In the genomic region with DNA sequence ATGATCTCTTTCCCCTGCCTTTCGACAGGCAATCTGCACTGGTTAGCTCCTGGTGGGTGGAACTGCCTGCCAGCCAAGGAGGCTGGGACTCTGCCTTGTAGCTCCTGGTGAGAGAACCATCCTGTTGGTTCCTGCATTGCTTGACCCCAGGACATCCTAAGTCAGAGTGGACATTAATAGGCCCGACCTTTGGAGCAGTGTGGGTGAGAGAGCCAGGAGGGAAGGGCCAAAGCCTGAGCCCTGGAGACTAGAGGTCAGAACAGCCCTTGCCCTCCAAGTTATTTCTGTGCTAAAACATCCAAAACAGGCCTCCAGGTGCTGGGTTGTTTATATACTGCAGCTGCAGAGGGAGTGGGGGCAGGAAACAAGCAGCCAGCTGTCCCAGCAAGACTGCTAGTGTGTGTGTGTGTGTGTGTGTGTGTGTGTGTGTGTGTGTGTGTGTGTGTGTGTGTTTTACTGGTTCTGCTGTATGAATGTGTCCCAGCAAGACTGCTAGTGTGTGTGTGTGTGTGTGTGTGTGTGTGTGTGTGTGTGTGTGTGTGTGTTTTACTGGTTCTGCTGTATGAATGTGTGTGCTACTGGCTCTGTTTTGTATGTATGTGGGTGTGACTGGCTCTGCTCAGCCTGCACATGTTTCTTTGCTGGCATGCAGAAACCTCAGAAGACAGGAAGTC, we compare ENCODE assay signal across 8 mouse cellular contexts. TPM values are rescaled to one million over a fixed set of nuclear protein-coding genes. Genes with fewer than 3 reads are reported as not detected.
DNase-seq lines count a peak whose midpoint lies in the region; ATAC-seq and TF ChIP-seq lines count a peak whose summit lies in the region.

No protein-coding gene starts in this region.

- no peaks in the 10 kb centered on the region for H3K9me3 ChIP-seq in liver, embryonic 13.5 days (replicated peaks)

- H3K4me1 ChIP-seq in lung, adult 2 months (ENCODE audit: control insufficient read depth, insufficient read depth, low read length): 0 out of 2 replicates have a peak, but pooled peaks cover 2% of the 10 kb centered on the region
- H3K4me1 ChIP-seq in liver, embryonic 13.5 days (replicated peaks): peaks cover 22% of the 10 kb centered on the region

- no peaks in the 10 kb centered on the region for H3K27me3 ChIP-seq in liver, embryonic 13.5 days

- H3K27ac ChIP-seq in liver, embryonic 13.5 days: peak overlapping the region; percentile 3; the same call in 1 of the 2 replicates

- peak; percentile 91 for ATAC-seq in inflammation-experienced regulatory T-cells, adult 6 months
- ATAC-seq in liver, embryonic 13.5 days (ENCODE audit: low read depth): peak; percentile 67

- H3K36me3 ChIP-seq in liver, embryonic 13.5 days: no peaks in the 10 kb centered on the region

- peak; percentile 31 to 42 for DNase-seq in lung, adult 18-20 months
- DNase-seq in lung, adult 2 months: no peak
- DNase-seq in embryo, embryonic 10.5 days (ENCODE audit: low spot score): peak; percentile 74
- DNase-seq in liver, embryonic 13.5 days: no peak
- peak; percentile 83 to 86 for DNase-seq in spleen, postnatal 36 days (ENCODE audit: low spot score in 2 of 2)
- DNase-seq in cerebellum, postnatal 36 days: no peak
- DNase-seq in retina, embryonic 14.5 days (ENCODE audit: low spot score): no peak

- 29% methylated on average over 2 of the region's 2 CpGs for WGBS in lung, adult 2 months
- WGBS in liver, embryonic 13.5 days (ENCODE audit: insufficient replicate concordance): 6% methylated on average over 2 of the region's 2 CpGs

- H3K9ac ChIP-seq in liver, embryonic 13.5 days: no peak overlapping the region

- no peak for TF ChIP-seq POLR2A in lung, adult 2 months (IDR thresholded peaks at IDR 0.05; ENCODE audit: borderline replicate concordance, extremely low read depth, low read depth, low read length)

- H3K4me3 ChIP-seq in lung, adult 2 months (replicated peaks; ENCODE audit: extremely low read depth, low read depth, low read length): no peak overlapping the region
- no peak overlapping the region for H3K4me3 ChIP-seq in liver, embryonic 13.5 days (replicated peaks)

- no peak for TF ChIP-seq CTCF in lung, adult 2 months (IDR thresholded peaks at IDR 0.05; ENCODE audit: insufficient read depth, low read length)

- no peak overlapping the region for H3K4me2 ChIP-seq in liver, embryonic 13.5 days

RNA-seq across cellular contexts. Expression of a gene that starts 6.1 kb away (rescaled TPM):
- polyA plus RNA-seq in lung, adult 2 months (2012; rRNA removed): 28.5 and 36.9 TPM in 2 replicates
- 10 to 100 TPM; 19.3 to 35.5 (median 34.2) TPM for polyA plus RNA-seq in inflammation-experienced regulatory T-cells, adult 6 months (2017; shearing (Covaris generic))
- polyA plus RNA-seq in liver, embryonic 13.5 days (2015; fragmentation: Nextera tagmentation; extraction: Ambion mirVana): 10.9 and 15.1 TPM in 2 replicates

RNA-seq across cellular contexts. Expression of a gene that starts 43.5 kb away (rescaled TPM):
- 0.38 and 0.86 TPM in 2 replicates for polyA plus RNA-seq in lung, adult 2 months (2012; rRNA removed)
- 1 to 10 TPM; 1.7 to 5.3 (median 4.2) TPM for polyA plus RNA-seq in inflammation-experienced regulatory T-cells, adult 6 months (2017; shearing (Covaris generic))
- 0.83 and 0.92 TPM in 2 replicates for polyA plus RNA-seq in liver, embryonic 13.5 days (2015; fragmentation: Nextera tagmentation; extraction: Ambion mirVana)

Comparison
In these comparisons a context has a peak if more than half of its experiments do, and no peak if none do; other contexts are left out.
1. DNase-seq: peak in lung, adult 18-20 months (2 of 2), embryo, embryonic 10.5 days (single experiment) and spleen, postnatal 36 days (2 of 2); none in lung, adult 2 months (single experiment), liver, embryonic 13.5 days (single experiment), cerebellum, postnatal 36 days (0 of 2) and retina, embryonic 14.5 days (single experiment).